Mouse (Mus musculus) G1E (cell line): ENCODE results near the gene Rbms1.

ENCODE experiments used
- CTCF ChIP-seq: IDR thresholded peaks from 2 replicates; pipeline ENCODE4 v1.5.1; 2012; ENCODE audit warnings: low read depth, low read length, inconsistent platforms, mixed read lengths
- GATA1 ChIP-seq: IDR thresholded peaks from 2 replicates; pipeline ENCODE4 v1.6.1; 2012; ENCODE audit warnings: borderline replicate concordance, low read length, inconsistent platforms, mixed read lengths

DNA sequence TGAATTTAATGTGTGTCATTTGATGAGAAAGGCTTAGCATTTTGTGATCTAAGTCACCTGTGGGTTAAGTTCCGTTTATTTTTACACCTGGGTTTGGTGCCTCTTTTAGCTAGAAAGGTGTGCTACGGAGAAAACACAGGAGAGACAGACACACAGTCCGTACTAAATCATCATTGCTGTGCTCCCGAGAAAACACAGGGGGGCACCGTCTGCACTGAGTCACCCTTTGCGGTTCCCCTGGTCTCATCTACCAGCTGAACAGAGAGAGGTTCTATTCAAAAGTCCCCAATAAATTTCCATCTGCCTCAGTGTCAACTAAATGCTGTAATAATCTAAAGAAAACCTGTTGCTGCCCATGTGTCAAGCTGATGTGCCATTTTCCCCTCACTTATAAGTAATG, 232.1 kb downstream of the Rbms1 start:
- no peak for TF ChIP-seq CTCF
- TF ChIP-seq GATA1, result no peak
